Mouse (Mus musculus): Measurements from ENCODE around the gene Zfp598.

Zfp598 gene

DNA sequence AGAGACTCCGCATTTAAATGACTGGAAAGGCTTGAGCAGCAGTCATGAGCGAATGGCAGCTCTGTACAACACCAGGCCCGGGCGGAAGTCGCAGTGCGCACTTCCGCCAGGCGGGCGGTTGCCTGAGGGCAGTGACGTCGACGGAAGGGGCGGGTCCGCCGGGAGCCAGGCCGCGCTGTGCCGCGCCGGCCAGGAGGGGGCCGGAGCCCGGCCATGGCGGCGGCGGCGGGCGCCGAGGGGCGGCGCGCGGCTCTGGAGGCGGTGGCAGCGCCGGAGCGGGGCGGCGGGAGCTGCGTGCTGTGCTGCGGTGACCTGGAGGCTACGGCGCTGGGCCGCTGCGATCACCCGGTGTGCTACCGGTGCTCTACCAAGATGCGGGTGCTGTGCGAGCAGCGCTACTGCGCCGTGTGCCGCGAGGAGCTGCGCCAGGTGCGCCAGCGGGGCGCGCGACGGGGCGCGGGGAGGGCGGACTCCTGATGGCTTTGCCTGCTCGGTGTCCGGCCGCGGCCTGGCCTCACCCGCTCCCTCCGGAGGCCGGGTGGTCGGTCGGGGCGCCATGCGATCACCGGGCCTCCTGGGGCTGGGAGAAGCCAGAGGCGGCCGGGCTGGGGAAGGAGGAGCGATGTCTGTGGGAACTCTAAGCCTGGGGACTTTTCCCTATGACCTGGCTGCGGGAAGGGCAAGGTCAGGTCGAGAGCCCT lies at the start of gene Zfp598:
Gene Zfp598 (plus strand): TSS at position 143 of the 701 bp plus-strand sequence.
- peak; percentile 89 for DNase-seq (ENCODE audit: low spot score)

DNA sequence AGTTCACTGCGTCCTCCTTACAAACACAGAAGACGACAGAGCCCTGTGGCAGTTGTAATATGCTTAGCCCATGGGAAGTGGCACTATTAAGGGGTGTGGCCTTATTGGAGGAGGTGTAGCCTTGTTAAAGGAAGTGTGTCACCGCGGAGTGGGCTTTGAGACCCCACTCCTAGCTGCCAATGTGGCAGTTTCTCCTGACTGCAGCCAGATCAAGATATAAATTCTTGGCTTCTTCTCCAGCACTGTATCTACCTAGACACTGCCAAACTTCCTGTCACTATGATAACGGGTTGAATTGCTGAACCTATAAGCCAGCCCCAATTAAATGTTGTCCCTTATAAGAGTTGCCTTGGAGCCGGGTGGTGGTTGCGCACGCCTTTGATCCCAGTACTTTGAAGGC lies 44.0 kb upstream of the Zfp598 start:
- no peak for DNase-seq (ENCODE audit: low spot score)

DNA sequence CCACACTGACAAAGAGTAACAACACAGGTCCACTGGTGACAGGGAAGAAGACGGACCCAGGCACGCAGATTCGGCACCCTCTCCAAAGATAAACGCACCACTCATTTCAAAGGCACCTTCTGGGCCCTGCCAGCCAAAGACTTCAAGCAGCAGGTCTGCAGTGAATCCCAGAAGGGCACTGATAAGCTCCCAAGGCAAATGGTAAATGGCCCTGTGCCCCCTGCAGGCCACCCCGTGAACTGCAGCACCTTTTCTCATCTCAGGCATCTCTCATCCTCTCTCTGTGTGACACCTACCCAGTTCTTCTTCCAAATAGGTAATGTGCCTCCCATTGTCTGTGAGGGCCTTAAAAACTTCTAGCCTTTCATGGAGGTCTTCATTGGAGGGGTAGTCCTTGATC lies 40.8 kb upstream of the Zfp598 start:
- DNase-seq (ENCODE audit: low spot score), result peak; percentile 81

DNA sequence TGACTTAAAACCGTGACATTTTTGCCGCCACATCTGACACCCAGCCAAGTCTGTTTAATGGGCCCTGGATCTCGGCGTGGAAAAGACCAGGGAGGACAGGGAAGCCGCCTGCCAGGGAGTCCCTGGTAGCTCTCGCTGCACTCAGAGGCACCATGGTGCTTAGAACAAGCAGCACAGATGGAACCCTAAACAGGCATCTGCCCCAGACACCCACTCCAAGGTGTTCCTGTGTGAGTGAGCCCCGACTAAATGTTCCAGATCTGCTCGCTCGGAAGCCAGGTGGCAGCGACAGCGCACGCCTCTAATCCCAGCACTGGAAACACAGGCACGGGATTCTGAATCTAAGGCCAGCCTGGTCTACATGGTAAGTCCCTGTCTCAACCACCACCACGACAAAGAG lies 39.4 kb upstream of the Zfp598 start:
- no peak for DNase-seq (ENCODE audit: low spot score)

DNA sequence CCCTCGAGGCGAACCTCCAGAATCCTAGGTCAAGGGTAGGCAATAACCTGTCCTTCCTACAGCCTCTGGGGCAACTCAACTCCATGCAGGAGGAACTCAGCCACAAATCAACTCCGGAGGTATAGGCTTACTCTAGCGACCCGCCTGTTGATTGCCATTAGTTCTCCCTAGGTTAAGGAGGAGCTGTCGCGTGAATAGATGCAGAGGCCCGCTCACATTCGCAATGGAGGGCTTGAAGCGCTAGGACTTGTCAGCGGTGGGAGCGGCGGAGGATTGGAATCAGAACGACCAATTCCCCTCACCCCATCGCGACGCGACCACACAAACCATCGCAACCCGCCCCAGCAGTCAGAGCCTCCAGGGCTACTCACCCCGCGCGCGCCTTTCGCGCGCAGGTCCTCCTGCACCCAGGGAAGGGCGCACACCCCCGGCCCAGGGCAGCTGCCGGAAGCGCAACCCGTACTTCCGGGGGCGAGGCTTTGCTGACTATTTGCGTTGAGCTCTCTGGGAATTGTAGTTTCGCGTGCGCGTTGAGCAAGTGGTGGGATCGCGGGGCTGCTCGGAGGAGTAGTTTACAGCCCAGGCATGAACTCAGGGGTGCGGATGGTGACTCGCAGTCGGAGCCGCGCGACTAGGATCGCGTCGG lies 37.2 kb upstream of the Zfp598 start, which contains the start of the genes Tsc2 and Nthl1:
Gene Tsc2 (minus strand): TSS at position 464 of the 646 bp plus-strand sequence.
Gene Nthl1 (plus strand): TSS at position 514 of the 646 bp plus-strand sequence.
- peak; percentile 71 for DNase-seq (ENCODE audit: low spot score)

DNA sequence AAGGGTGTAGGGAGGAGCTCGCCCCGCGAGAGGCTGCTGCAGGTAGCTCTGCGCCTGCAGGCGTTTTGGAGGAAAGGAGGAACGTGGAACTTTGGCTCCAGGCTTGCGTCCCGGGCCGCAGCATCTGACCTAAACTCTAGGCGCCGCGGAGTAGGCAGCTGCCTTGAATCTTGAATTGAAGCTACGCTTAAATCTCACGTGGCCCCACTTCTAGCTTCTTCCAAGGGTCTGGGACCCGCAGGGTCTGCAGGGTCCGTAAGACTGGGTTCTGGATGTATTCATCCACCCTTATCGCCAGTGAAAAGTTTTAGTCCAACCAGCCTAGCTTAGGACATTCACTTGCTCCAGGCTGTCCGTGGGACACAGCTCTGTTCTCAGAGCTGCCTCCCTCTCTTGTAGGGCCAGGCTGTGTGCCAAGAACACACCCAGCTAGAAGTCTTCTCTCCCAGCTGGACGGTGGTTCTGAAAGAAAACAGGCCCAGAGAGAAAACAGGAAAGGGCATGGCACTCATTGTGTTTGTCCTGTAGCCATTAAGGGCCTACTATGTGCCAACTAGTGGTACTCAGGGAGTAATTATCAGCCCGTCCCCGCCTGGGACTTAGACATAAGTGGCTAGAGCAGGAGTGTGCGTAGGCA lies 36.6 kb upstream of the Zfp598 start:
- DNase-seq (ENCODE audit: low spot score), result no peak

DNA sequence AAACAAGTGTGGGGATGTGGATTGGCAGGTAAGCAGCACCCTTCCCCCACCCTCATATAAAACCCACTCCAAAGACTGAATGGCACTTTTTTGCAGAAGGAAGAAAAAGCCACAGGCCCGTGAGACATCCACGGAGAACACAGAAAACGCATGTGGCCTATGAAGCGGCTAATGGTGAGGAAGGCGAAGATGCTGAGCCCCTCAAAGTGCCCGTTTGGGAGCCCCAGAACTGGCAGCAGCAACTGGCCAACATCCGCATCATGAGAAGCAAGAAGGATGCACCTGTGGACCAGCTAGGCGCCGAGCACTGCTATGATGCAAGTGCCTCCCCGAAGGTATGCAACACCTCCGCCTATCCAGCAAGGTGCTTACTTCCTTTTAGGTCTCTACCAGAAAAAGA lies 35.7 kb upstream of the Zfp598 start:
- DNase-seq (ENCODE audit: low spot score), result no peak

DNA sequence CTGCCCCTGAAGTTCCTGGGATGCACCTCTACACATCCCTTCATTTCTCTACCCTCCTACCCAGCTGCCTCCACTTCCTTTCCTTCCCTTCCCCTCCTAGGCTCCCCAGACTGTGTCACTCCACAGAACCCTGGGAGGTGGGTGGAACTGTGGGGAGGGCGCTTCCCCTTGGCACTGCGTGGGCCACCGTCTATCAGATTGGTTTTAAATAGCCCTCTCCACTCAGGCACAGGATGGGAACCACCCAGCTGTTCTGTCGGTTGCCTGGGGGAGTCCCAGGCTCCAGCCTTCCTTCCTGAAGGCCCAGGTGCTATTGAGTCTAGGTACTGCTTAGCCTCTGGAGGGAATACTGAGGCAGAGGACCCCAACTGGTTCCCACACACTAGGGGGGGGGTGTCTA lies 34.5 kb upstream of the Zfp598 start:
- no peak for DNase-seq (ENCODE audit: low spot score)

DNA sequence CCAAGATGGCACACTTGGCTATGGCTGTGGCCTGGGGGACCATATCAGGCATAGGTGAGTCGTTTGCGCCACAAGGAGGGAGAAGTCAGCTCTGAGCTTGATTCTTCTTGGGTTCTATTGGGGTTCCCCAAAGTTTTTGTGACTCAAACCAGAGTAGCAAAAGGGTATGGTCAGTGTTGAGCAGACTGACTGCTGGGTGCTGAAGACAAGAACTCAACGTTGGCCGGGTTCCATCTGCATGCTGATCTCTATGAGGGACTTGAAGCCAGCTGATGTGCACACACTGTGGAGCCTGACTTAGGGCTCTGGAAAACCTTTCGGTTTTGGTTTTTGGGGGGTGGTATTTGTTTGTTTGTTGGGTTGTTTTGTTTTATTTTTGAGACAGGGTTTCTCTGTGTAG lies 33.8 kb upstream of the Zfp598 start:
- no peak for DNase-seq (ENCODE audit: low spot score)

DNA sequence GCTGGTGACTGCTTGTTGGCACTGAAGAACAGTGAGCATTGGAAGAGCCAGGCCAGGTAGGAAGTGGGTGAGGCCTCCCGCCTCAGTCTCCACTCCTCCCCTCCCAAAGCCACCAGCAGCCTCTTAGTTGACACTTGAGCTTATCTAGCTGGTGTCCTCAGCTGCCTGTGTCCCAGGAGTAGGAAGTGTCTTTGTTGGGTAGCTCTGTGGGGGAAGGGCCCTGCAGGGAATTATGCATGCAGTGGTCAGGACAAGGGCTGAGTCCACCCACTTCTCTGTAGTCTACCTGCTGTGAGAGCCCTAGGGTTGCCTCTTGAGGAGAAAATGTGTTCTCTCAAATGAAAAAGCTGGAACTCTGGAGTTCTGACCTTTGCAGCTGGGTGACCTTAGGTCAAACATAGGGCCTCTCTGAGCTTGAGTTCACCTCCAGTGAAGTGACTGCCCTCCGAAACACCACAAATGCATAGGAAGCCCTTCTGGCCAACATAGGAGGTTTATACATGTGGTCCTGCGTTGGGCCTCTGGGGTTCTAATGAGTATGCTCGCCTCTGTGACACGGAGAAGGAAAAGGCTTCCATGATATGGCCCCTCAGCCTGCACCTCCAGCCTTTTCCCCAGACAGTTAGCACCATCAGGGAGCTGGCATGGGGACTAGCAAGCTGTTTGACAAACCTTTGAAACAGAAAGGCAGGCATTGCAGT lies 32.6 kb upstream of the Zfp598 start:
- DNase-seq (ENCODE audit: low spot score), result no peak

DNA sequence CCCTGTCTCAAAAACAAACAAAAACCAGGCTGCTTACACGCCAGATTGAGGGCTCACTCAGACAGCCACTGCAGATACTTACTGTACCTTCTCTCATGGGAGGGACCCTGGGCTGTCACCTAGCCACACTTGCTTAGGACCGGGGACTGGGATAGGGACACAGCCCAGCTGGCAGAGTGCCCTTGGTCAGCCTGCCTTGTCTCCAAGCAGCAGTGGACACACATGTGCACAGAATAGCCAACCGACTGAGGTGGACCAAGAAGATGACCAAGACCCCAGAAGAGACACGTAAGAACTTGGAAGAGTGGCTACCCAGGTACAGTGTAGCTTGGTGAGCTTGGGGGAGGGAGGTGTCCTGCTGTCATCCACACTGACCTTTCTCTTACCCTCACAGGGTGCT lies 31.3 kb upstream of the Zfp598 start:
- no peak for DNase-seq (ENCODE audit: low spot score)

DNA sequence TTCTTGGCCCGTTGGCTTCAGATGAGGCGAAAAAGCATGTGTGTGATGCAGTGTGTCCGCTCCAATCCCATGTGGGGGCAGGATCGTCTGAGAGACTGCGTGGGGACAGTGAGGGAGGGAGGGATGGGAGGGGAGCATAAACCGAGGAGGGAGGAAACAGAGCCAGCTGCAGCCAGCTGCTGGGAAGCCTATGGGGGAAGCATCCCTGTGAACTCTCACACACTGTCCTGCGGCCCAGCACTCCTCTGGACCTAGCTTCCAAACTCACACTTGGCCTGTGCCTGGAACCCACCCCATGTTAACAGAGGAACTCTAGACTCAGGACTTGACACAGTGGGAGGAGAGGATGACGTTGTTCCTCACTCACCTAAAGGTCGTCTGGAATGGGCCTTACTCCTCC lies 30.6 kb upstream of the Zfp598 start:
- DNase-seq (ENCODE audit: low spot score), result no peak

DNA sequence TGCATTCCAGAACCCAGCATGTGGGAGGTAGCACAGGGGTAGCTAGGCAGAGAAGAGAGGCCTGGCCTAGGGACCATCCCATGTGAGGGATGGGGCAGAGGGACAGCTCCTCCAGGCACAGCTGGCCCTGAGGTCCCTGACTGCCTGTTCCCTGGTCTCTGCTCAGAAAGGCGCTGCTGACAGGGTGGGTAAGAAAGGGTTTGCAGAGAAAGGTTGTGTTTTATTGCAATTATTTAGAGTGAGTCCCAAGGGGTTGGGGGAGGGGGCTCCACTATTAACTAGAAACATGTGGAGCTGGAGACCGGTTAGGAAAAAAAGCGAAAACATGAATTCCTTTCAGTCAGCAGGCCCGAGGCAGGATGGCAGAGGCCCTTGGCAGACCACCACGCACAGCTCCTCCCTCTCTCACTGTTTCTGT lies 29.9 kb upstream of the Zfp598 start:
- DNase-seq (ENCODE audit: low spot score), result no peak

DNA sequence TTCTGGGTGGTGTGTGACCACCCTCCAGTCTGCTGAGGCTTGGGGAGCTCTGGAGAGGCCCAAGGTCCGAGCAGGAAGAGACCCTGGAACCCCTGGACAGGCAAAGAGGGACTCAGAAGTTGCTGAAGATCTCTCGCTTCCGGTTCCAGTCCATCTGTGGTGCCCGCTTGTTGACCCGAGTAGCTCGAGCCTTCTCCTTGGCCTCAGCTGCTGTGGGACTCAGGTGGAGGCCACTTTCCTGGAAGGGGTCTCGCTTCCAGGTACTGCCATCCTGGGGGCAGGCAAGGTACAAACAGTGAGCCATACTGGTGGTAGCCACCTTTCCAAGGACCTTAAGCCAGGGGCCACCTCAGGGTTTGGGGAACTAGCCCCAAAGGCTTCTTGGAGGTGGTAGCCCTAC lies 29.4 kb upstream of the Zfp598 start:
- DNase-seq (ENCODE audit: low spot score), result no peak

DNA sequence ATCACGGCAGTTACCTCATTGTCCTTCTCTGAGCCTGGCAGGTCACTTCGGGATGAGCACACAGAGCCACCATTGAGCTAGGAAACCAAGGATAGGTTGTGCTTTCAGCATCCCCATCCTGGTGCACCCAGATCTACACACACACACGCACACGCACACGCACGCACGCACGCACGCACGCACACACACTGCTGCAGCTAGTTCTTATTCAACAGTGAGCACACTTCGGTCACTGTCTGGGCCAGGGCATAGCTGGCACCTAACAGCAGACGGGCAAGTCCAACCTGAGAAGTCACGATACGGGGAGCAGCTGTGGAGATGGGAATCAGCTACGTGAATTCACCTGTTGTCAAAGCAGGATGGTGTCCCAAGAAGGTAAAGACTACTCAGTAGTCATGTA lies 28.9 kb upstream of the Zfp598 start:
- DNase-seq (ENCODE audit: low spot score), result no peak

DNA sequence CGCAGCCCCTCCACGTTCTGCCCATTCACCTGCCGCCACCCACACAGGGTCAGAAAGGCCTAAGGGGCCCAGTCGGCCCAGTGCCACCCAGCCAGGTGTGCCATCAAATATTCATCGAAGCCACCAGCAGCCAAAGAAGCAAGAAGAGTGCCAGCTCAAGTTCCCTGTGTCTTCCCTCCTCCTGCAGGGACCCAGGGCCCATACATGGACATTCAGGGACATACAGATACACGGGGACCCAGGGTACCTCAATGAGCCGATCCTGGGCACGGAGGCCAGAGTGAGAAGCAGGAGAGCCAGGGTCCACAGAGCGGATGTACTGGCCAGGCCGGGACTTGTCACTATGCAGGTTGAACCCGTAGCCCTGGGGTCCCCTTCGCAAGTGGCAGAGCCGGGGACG lies 27.5 kb upstream of the Zfp598 start:
- DNase-seq (ENCODE audit: low spot score), result no peak

DNA sequence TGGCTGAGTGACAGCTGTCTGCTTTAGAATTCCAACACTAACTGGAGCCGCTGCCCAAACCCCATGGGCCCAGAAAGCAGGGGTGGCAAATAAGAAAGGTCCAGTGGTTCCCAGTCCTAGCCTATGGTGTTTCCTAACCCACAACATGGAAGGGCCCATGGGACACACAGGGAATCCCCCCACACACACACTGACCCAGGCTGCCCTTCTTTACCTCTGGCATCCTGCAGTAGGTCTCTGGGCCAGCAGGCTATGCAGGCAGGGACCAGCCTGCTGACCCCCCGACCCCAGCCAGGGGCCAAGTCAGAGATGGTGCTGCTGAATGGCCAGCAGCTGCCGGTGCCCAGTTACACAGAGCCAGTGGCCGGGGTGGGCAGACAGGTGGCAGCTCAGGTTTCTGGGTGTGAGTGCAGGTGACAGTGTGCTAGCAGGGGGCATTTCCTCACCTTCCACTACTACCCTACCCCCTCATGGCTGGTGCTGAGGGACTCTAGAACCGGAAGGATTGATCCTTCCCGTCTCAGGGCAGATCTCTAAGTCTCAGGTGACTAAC lies 26.6 kb upstream of the Zfp598 start:
- no peak for DNase-seq (ENCODE audit: low spot score)

DNA sequence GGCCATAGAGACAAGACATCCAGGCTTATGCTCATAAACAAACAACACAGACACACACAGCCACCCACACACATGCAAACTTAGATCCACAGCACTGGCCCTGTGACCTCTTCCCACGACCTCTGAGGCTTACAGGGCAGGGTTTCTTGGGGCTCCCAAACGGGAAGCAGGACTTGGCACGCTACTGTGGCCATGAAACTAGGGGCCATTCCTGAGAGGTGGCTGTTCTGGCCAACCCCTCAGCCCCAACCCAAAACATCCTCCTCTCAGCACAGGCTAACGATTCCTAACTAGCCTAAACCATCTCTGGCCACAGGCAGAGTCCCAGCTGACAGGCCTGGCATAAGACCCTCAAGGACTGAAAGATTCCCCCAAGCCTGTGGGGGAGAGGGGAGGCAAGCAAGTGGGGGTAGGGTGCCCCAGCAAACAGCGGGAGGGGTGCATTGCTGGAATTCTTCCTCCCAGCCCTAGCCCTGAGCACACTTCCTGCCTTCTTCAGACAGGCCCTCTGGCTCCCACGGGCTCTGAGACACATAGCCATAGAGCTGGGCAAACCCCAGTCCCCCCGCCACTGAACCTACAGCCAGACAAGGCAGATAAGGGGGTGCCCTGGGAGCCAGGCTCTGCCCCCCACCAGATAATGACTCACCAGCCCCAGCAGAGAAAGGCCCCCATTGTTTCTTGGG lies 25.3 kb upstream of the Zfp598 start:
- no peak for DNase-seq (ENCODE audit: low spot score)

DNA sequence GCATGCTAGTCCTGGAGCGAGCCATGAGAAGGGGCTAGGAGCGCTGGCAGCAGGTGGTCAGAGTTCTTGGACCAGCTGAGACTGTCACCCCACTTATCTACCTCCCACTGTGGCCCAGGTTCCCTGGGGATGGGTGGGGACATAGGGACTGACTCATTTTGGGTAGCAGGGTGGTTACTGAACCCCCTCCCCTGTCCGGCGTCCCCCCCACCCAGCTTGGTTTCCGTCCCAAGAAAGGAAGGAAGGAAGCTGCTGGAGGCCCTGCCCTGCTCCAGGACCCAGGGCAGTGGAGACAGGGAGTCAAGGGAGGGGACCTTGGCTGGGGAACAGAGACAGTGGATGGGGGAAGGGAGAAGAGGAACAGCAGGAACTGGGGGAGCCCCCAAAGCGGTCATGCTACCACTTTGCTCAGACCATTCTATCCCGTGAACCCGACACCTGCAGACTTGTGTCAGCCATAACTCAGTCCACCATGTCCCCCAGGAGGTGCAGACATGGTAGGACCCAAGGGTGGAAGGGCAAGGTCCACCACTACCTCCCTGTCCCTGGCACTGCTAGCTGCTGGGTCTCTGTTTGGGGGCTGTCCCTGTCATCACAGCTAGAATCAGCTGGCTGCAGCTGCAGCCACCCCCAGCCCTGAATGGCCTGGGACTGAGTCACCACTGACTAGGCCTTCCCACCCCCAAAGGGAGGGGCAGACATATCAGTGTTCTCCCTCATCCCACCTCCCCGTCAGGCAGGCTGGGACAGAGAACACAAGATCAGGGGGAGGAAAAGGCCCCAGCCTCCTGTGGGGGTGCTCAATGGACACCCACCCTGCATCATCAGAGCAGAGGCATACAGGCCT lies 24.4 kb upstream of the Zfp598 start:
- no peak for DNase-seq (ENCODE audit: low spot score)

DNA sequence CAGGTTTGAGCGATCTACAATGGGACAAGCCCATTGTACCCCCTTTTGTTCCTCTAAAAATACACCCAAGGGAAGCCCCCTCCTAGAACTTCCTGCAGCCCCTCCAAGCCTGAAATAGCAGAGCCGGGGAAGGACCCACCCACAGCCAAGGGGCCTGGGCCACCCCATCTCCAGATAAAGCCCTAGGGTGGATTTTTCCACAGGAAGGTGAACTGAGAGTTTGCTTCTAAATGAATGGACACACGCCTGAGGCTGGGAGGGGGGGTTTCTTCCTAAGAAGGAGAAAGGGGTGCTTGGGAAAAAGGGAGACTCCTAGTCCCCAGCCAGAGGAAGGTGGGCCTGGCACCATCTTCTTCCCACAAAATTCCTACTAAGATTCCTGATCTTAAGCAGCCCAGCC lies 23.6 kb upstream of the Zfp598 start:
- no peak for DNase-seq (ENCODE audit: low spot score)

DNA sequence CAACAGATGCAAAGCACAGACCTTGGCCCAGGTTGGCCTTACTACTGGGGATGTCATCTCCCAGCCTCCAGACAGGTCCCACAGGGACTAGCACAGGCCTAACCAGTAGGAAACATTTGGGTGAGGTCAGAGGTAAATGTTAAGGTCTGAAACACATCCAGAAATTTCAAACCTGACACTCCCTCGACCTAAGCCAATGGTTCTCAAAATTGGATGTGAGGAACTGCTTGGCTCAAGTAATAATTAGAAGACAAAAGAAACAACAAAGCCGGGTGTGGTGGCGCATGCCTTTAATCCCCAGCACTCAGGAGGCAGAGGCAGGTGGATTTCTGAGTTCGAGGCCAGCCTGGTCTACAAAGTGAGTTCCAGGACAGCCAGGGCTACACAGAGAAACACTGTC lies 23.1 kb upstream of the Zfp598 start:
- no peak for DNase-seq (ENCODE audit: low spot score)
